Mouse (Mus musculus) MEL (cell line): ENCODE data around the gene Atp8a1. TPM values are rescaled to one million over a fixed set of nuclear protein-coding genes. Genes with fewer than 3 reads are reported as not detected.

Source experiments
- DNase-seq: peaks from one replicate; pipeline ENCODE4 v3.0.0; 2011; ENCODE audit warnings: low read depth, low spot score
- H3K27ac ChIP-seq: 2 replicates; pipeline ENCODE4 v1.5.1; 2012; ENCODE audit warnings: low read depth, mild to moderate bottlenecking, control low read depth, low read length, moderate library complexity; ENCODE audit not compliant: control insufficient read depth
- H3K27me3 ChIP-seq, 2 experiments: fragments of 150-350 bp in 1 of 2; sonication (generic) in 1 of 2; 2 replicates each; pipeline ENCODE4 v1.6.1; 2012; ENCODE audit warnings: low read length in 2 of 2, mild to moderate bottlenecking in 2 of 2, improper control_type of control experiment in 1 of 2, moderate library complexity in 1 of 2; ENCODE audit not compliant: insufficient read depth in 2 of 2, control insufficient read depth in 1 of 2
- H3K36me3 ChIP-seq, 2 experiments: 2 replicates each; pipeline ENCODE4 v1.6.1; 2012 to 2014; ENCODE audit warnings: low read length in 2 of 2, improper control_type of control experiment in 1 of 2, inconsistent platforms in 1 of 2, mild to moderate bottlenecking in 1 of 2; ENCODE audit not compliant: insufficient read depth in 2 of 2, control insufficient read depth in 1 of 2
- H3K4me1 ChIP-seq, 2 experiments: fragments of 150-350 bp in 1 of 2; sonication (generic) in 1 of 2; 2 replicates each; pipeline ENCODE4 v1.6.1; 2012; ENCODE audit warnings: low read length in 2 of 2, improper control_type of control experiment in 1 of 2, mild to moderate bottlenecking in 1 of 2; ENCODE audit not compliant: insufficient read depth in 2 of 2, control insufficient read depth in 1 of 2
- H3K4me3 ChIP-seq, 2 experiments: fragments of 150-350 bp in 1 of 2; sonication (generic) in 1 of 2; 2 replicates each; pipeline ENCODE4 v1.5.1; 2012; ENCODE audit warnings: low read depth in 2 of 2, low read length in 2 of 2, mild to moderate bottlenecking in 2 of 2, moderate library complexity in 2 of 2, control low read depth in 1 of 2, improper control_type of control experiment in 1 of 2; ENCODE audit not compliant: control insufficient read depth in 1 of 2, insufficient read depth in 1 of 2
- H3K79me2 ChIP-seq: 2 replicates; pipeline ENCODE4 v1.6.1; 2012; ENCODE audit warnings: mild to moderate bottlenecking, low read length, moderate library complexity; ENCODE audit not compliant: control insufficient read depth, poor library complexity, insufficient read depth
- H3K9ac ChIP-seq: 2 replicates; pipeline ENCODE4 v1.6.1; 2012; ENCODE audit warnings: low read depth, mild to moderate bottlenecking, control low read depth, low read length, moderate library complexity; ENCODE audit not compliant: control insufficient read depth, poor library complexity, severe bottlenecking
- H3K9me3 ChIP-seq: fragments of 150-350 bp; sonication (generic); replicated peaks from 2 replicates; pipeline ENCODE4 v1.6.1; 2012; ENCODE audit warnings: mild to moderate bottlenecking, low read length, improper control_type of control experiment, moderate library complexity; ENCODE audit not compliant: insufficient read depth
- CHD1 ChIP-seq: IDR thresholded peaks from 2 replicates; pipeline ENCODE4 v1.6.1; 2012; ENCODE audit warnings: low read depth, mild to moderate bottlenecking, inconsistent platforms, low read length, improper control_type of control experiment
- CHD2 ChIP-seq: IDR thresholded peaks from 2 replicates; pipeline ENCODE4 v1.6.1; 2011; ENCODE audit warnings: low read length, improper control_type of control experiment
- CTCF ChIP-seq, 3 experiments: IDR thresholded peaks in 2 of 3; conservative IDR thresholded peaks in 1 of 3; 2 replicates each; pipeline ENCODE4 v1.5.1; 2011 to 2012; ENCODE audit warnings: low read length in 3 of 3, low read depth in 2 of 3, mild to moderate bottlenecking in 2 of 3, improper control_type of control experiment in 1 of 3, inconsistent platforms in 1 of 3, mixed read lengths in 1 of 3, moderate library complexity in 1 of 3; ENCODE audit not compliant: control insufficient read depth in 1 of 3, insufficient read depth in 1 of 3, poor library complexity in 1 of 3, severe bottlenecking in 1 of 3
- E2F4 ChIP-seq: IDR thresholded peaks from 2 replicates; pipeline ENCODE4 v1.6.1; 2011; ENCODE audit warnings: low read depth, low read length, improper control_type of control experiment, borderline replicate concordance
- GABPA ChIP-seq: IDR thresholded peaks from 2 replicates; pipeline ENCODE4 v1.6.1; 2012; ENCODE audit warnings: low read depth, mild to moderate bottlenecking, inconsistent platforms, low read length, improper control_type of control experiment, moderate library complexity
- GATA1 ChIP-seq: IDR thresholded peaks from 2 replicates; pipeline ENCODE4 v1.6.1; 2011; ENCODE audit warnings: low read depth, low read length, improper control_type of control experiment
- JUND ChIP-seq: IDR thresholded peaks from 2 replicates; pipeline ENCODE4 v1.6.1; 2011; ENCODE audit warnings: low read depth, mild to moderate bottlenecking, improper control_type of control experiment, low read length
- MAFK ChIP-seq: IDR thresholded peaks from 2 replicates; pipeline ENCODE4 v1.6.1; 2011; ENCODE audit warnings: low read depth, mild to moderate bottlenecking, low read length, improper control_type of control experiment, borderline replicate concordance
- MAZ ChIP-seq: IDR thresholded peaks from 2 replicates; pipeline ENCODE4 v1.6.1; 2012; ENCODE audit warnings: low read depth, mild to moderate bottlenecking, inconsistent platforms, low read length, improper control_type of control experiment
- MYB ChIP-seq: IDR thresholded peaks from 2 replicates; pipeline ENCODE4 v1.6.1; 2011; ENCODE audit warnings: mild to moderate bottlenecking, low read depth, low read length, improper control_type of control experiment
- NELFE ChIP-seq: IDR thresholded peaks from 2 replicates; pipeline ENCODE4 v1.6.1; 2011; ENCODE audit warnings: low read depth, low read length, improper control_type of control experiment
- NRF1 ChIP-seq: IDR thresholded peaks from 2 replicates; pipeline ENCODE4 v1.6.1; 2014; ENCODE audit warnings: low read depth, mild to moderate bottlenecking, inconsistent platforms, low read length, improper control_type of control experiment, moderate library complexity; ENCODE audit not compliant: poor library complexity, insufficient read depth, severe bottlenecking
- POLR2AphosphoS2 ChIP-seq: IDR thresholded peaks from 2 replicates; pipeline ENCODE4 v1.6.1; 2011; ENCODE audit warnings: low read length, improper control_type of control experiment
- RAD21 ChIP-seq: IDR thresholded peaks from 2 replicates; pipeline ENCODE4 v1.6.1; 2011; ENCODE audit warnings: mild to moderate bottlenecking, low read depth, low read length, improper control_type of control experiment
- TCF12 ChIP-seq: IDR thresholded peaks from 2 replicates; pipeline ENCODE4 v1.6.1; 2014; ENCODE audit warnings: low read depth, mild to moderate bottlenecking, inconsistent platforms, low read length, improper control_type of control experiment, moderate library complexity
- UBTF ChIP-seq: IDR thresholded peaks from 2 replicates; pipeline ENCODE4 v1.6.1; 2012; ENCODE audit warnings: low read depth, mild to moderate bottlenecking, inconsistent platforms, low read length, improper control_type of control experiment, moderate library complexity, borderline replicate concordance; ENCODE audit not compliant: insufficient read depth
- USF1 ChIP-seq: IDR thresholded peaks from 2 replicates; pipeline ENCODE4 v1.6.1; 2014; ENCODE audit warnings: low read depth, mild to moderate bottlenecking, inconsistent platforms, low read length, improper control_type of control experiment, moderate library complexity
- USF2 ChIP-seq, 2 experiments: IDR thresholded peaks; 2 replicates each; pipeline ENCODE4 v1.6.1; 2011 to 2012; ENCODE audit warnings: improper control_type of control experiment in 2 of 2, low read length in 2 of 2, borderline replicate concordance in 1 of 2, inconsistent platforms in 1 of 2, low read depth in 1 of 2, mild to moderate bottlenecking in 1 of 2; ENCODE audit not compliant: insufficient read depth in 1 of 2
- ZC3H11A ChIP-seq: IDR thresholded peaks from 2 replicates; pipeline ENCODE4 v1.6.1; 2012; ENCODE audit warnings: low read depth, mild to moderate bottlenecking, inconsistent platforms, low read length, improper control_type of control experiment
- ZMIZ1 ChIP-seq: IDR thresholded peaks from 2 replicates; pipeline ENCODE4 v1.6.1; 2012; ENCODE audit warnings: low read depth, mild to moderate bottlenecking, inconsistent platforms, low read length, improper control_type of control experiment, moderate library complexity
- ZNF384 ChIP-seq: IDR thresholded peaks from 2 replicates; pipeline ENCODE4 v1.6.1; 2012; ENCODE audit warnings: low read depth, mild to moderate bottlenecking, inconsistent platforms, low read length, improper control_type of control experiment
- polyA plus RNA-seq, 2 experiments: library from polyadenylated mRNA; stranded (reverse) in 1 of 2; unstranded in 1 of 2; fragments of >175 nt in 1 of 2; fragments of >200 nt in 1 of 2; gene quantifications; 2 replicates each; pipeline versions ENCODE4 v1.2.1 to v1.2.4; 2012; ENCODE audit warnings: low replicate concordance in 2 of 2, low read depth in 1 of 2; ENCODE audit not compliant: insufficient read length in 2 of 2, insufficient read depth in 1 of 2, missing spikeins in 1 of 2
- total RNA-seq: library from RNA; depleted of rRNA; stranded (reverse); fragments of 300-350 nt; gene quantifications from 2 replicates; pipeline ENCODE4 v1.2.3, GENCODE M21; 2012

Atp8a1 gene
- total and polyA plus RNA-seq, 3 experiments = 18.2 to 22.1 TPM; not detected in 1

- TF ChIP-seq ZNF384 (no peak), ZMIZ1 (no peak), USF2 (IDR thresholded peaks at IDR 0.05; ENCODE audit: borderline replicate concordance in 1 of 2, insufficient read depth in 1 of 2, low read depth in 1 of 2, low read length in 2 of 2) (no peak), NELFE (no peak)
- Histone ChIP-seq H3K36me3 (peaks cover 0 to 5% of the 10 kb centered on the region in 2 experiments; a peak in 2 of 4 replicates), H3K27me3 (no peaks in the 10 kb centered on the region), H3K9me3 (no peaks in the 10 kb centered on the region), H3K9ac (no peak overlapping the region), H3K79me2 (no peaks in the 10 kb centered on the region), H3K27ac (no peak overlapping the region), H3K4me1 (no peaks in the 10 kb centered on the region), H3K4me3 (no peak overlapping the region)
- DNase-seq = no peak
Measured at GRCm38 (mm10) chr5:67655696-67656519, 191.3 kb downstream of the Atp8a1 start.

GRCm38 (mm10) chr5:67654572-67654971 is 192.7 kb downstream of the Atp8a1 start:
- Histone ChIP-seq H3K36me3 (peaks cover 0 to 6% of the 10 kb centered on the region in 2 experiments; a peak in 2 of 4 replicates), H3K27me3 (no peaks in the 10 kb centered on the region), H3K9ac (no peak overlapping the region)

GRCm38 (mm10) chr5:67653543-67653942 is 193.7 kb downstream of the Atp8a1 start:
- TF ChIP-seq MAFK = no peak
- DNase-seq = no peak
- no peak overlapping the region for H3K4me3 ChIP-seq
- no peak overlapping the region for H3K27ac ChIP-seq
- no peaks in the 10 kb centered on the region for H3K9me3 ChIP-seq
- H3K9ac ChIP-seq = no peak overlapping the region
- no peaks in the 10 kb centered on the region for H3K27me3 ChIP-seq
- H3K79me2 ChIP-seq = no peaks in the 10 kb centered on the region
- H3K36me3 ChIP-seq = peaks cover 0 to 6% of the 10 kb centered on the region in 2 experiments; a peak in 2 of 4 replicates
- H3K4me1 ChIP-seq = no peaks in the 10 kb centered on the region

More at GRCm38 (mm10) chr5:67654572-67654971, 192.7 kb downstream of the Atp8a1 start:
- no peak for DNase-seq
- Histone ChIP-seq H3K27ac (no peak overlapping the region), H3K4me3 (no peak overlapping the region), H3K79me2 (no peaks in the 10 kb centered on the region), H3K9me3 (no peaks in the 10 kb centered on the region), H3K4me1 (no peaks in the 10 kb centered on the region)
- TF ChIP-seq GATA1 (no peak), CHD1 (no peak), ZC3H11A (no peak), CHD2 (no peak), CTCF (IDR thresholded peaks at IDR 0.05 in 2 of 3, conservative IDR thresholded peaks at IDR 0.05 in 1 of 3; ENCODE audit: control insufficient read depth in 1 of 3, insufficient read depth in 1 of 3, low read depth in 2 of 3, low read length in 3 of 3, poor library complexity in 1 of 3, severe bottlenecking in 1 of 3) (no peak), TCF12 (no peak), NRF1 (no peak), RAD21 (no peak), USF2 (IDR thresholded peaks at IDR 0.05; ENCODE audit: borderline replicate concordance in 1 of 2, insufficient read depth in 1 of 2, low read depth in 1 of 2, low read length in 2 of 2) (no peak), POLR2AphosphoS2 (no peak), JUND (no peak), MYB (no peak), USF1 (no peak), GABPA (no peak), E2F4 (no peak), UBTF (no peak), MAZ (no peak)
